Mouse (Mus musculus) splenic B cell, adult 2 months (primary cell): ENCODE measurements around the gene Gpt2.

Experiments used
- DNase-seq: peaks from one replicate; pipeline ENCODE4 v3.0.0-alpha.2; 2011; ENCODE audit warnings: low read depth, low spot score
- H3K27me3 ChIP-seq: 2 replicates; pipeline ENCODE4 v1.6.1; 2012; ENCODE audit warnings: mild to moderate bottlenecking, low read length, moderate library complexity, mixed read lengths; ENCODE audit not compliant: control insufficient read depth, poor library complexity, insufficient read depth, severe bottlenecking
- H3K36me3 ChIP-seq: 2 replicates; pipeline ENCODE4 v1.6.1; 2012; ENCODE audit warnings: mild to moderate bottlenecking, low read length, moderate library complexity, mixed read lengths; ENCODE audit not compliant: control insufficient read depth, poor library complexity, insufficient read depth, severe bottlenecking

Gpt2 gene

GRCm38 (mm10) chr8:85472800-85473199 lies 19.6 kb upstream of the Gpt2 start:
- H3K27me3 ChIP-seq, result no peaks in the 10 kb centered on the region
- no peaks in the 10 kb centered on the region for H3K36me3 ChIP-seq
- no peak for DNase-seq

- no peak for DNase-seq
- Histone ChIP-seq H3K36me3 (no peaks in the 10 kb centered on the region), H3K27me3 (no peaks in the 10 kb centered on the region)
Observed at GRCm38 (mm10) chr8:85473246-85473645, 19.1 kb upstream of the Gpt2 start.

GRCm38 (mm10) chr8:85474924-85475323 lies 17.5 kb upstream of the Gpt2 start:
- no peak for DNase-seq
- Histone ChIP-seq H3K36me3 (no peaks in the 10 kb centered on the region), H3K27me3 (no peaks in the 10 kb centered on the region)

- Histone ChIP-seq H3K27me3 (no peaks in the 10 kb centered on the region), H3K36me3 (no peaks in the 10 kb centered on the region)
- no peak for DNase-seq
Observed at GRCm38 (mm10) chr8:85476970-85477545, 15.3 kb upstream of the Gpt2 start.

- Histone ChIP-seq H3K27me3 (no peaks in the 10 kb centered on the region), H3K36me3 (no peaks in the 10 kb centered on the region)
- no peak for DNase-seq
Observed at GRCm38 (mm10) chr8:85478397-85478796, 14.0 kb upstream of the Gpt2 start.

GRCm38 (mm10) chr8:85479710-85480109 lies 12.7 kb upstream of the Gpt2 start:
- no peak for DNase-seq
- no peaks in the 10 kb centered on the region for H3K27me3 ChIP-seq
- H3K36me3 ChIP-seq, result no peaks in the 10 kb centered on the region

- peak; percentile 74 for DNase-seq
- no peaks in the 10 kb centered on the region for H3K27me3 ChIP-seq
- H3K36me3 ChIP-seq, result no peaks in the 10 kb centered on the region
Observed at GRCm38 (mm10) chr8:85481900-85482299, 10.5 kb upstream of the Gpt2 start.

GRCm38 (mm10) chr8:85482427-85482826 lies 9.9 kb upstream of the Gpt2 start:
- Histone ChIP-seq H3K36me3 (no peaks in the 10 kb centered on the region), H3K27me3 (no peaks in the 10 kb centered on the region)
- peak; percentile 3 for DNase-seq

- Histone ChIP-seq H3K27me3 (no peaks in the 10 kb centered on the region; the same call in 1 of the 2 replicates), H3K36me3 (no peaks in the 10 kb centered on the region)
- no peak for DNase-seq
Observed at GRCm38 (mm10) chr8:85487906-85488620, 4.3 kb upstream of the Gpt2 start.

GRCm38 (mm10) chr8:85488631-85489030 lies 3.7 kb upstream of the Gpt2 start:
- no peaks in the 10 kb centered on the region; the same call in 1 of the 2 replicates for H3K27me3 ChIP-seq
- no peaks in the 10 kb centered on the region for H3K36me3 ChIP-seq
- DNase-seq, result no peak

- H3K27me3 ChIP-seq, result no peaks in the 10 kb centered on the region; the same call in 1 of the 2 replicates
- no peak for DNase-seq
- no peaks in the 10 kb centered on the region for H3K36me3 ChIP-seq
Observed at GRCm38 (mm10) chr8:85489546-85489945, 2.8 kb upstream of the Gpt2 start.

GRCm38 (mm10) chr8:85492940-85493931 lies 860 bp downstream of the Gpt2 start:
- DNase-seq, result peak; percentile 22
- Histone ChIP-seq H3K36me3 (no peaks in the 10 kb centered on the region), H3K27me3 (no peaks in the 10 kb centered on the region; the same call in 1 of the 2 replicates)

- H3K36me3 ChIP-seq, result no peaks in the 10 kb centered on the region
- DNase-seq, result no peak
- H3K27me3 ChIP-seq, result no peaks in the 10 kb centered on the region; the same call in 1 of the 2 replicates
Observed at GRCm38 (mm10) chr8:85496125-85496524, 3.7 kb downstream of the Gpt2 start.

GRCm38 (mm10) chr8:85496778-85497177 lies 4.4 kb downstream of the Gpt2 start:
- H3K36me3 ChIP-seq, result no peaks in the 10 kb centered on the region
- H3K27me3 ChIP-seq, result no peaks in the 10 kb centered on the region; the same call in 1 of the 2 replicates
- no peak for DNase-seq

GRCm38 (mm10) chr8:85498577-85498976 lies 6.2 kb downstream of the Gpt2 start:
- H3K27me3 ChIP-seq, result no peaks in the 10 kb centered on the region
- no peak for DNase-seq
- no peaks in the 10 kb centered on the region for H3K36me3 ChIP-seq
